Mouse (Mus musculus) urinary bladder, postnatal 4 days (tissue): Measurements from ENCODE around the gene Copa.

Experiments
- DNase-seq, 2 experiments: peaks; one replicate each; pipeline ENCODE4 v3.0.0; 2021 to 2022; ENCODE audit warnings: low spot score in 2 of 2

Copa gene

GRCm38 (mm10) chr1:172140825-172141224 lies 58.5 kb downstream of the Copa start:
- DNase-seq, result no peak

DNA sequence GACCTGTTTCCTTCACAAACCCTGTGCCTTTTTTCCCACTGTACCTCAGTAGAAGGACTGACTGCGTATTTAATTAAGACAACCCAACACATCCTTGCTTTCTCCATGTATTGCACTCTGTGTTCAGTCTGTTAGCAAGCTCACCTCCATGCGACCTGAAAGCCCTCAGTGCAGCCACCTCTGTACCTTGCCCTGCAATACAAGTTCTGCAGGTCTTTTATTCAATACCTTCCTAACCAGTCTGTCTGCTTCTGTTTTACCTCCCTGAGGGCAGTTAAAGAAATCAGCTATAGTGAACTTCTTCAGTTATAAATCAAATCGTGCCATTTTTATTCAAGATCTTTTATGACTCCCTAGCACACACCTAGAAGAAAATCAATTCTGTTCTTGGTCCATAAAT lies 59.2 kb downstream of the Copa start:
- no peak for DNase-seq

GRCm38 (mm10) chr1:172143570-172143969 lies 61.2 kb downstream of the Copa start:
- no peak for DNase-seq

DNA sequence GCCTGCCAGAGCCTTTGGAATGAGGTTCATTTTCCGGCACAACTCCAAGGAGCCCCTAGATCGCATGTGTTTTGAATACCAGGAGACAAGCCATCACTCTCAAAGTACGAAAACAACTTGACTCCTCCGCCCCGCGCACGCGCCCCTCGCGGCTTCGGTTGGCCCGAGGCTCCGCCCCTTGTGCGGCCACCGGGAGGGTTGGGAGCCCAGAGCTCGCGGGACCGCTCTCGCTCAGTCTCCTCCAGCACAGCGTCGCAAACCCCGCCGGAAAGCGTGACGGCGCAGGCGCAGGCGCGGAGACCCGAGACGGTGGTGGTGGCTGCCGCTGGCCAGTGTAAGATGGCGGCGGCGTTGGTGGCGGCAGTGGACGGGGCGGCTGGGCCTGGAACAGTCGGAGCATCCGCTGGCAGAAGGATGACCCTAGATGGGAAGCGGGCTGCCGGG lies 65.5 kb downstream of the Copa start, which contains the start of gene Dcaf8:
Gene Dcaf8 (plus strand): TSS at position 250 of the 444 bp plus-strand sequence.
- peak; percentile 97 for DNase-seq

DNA sequence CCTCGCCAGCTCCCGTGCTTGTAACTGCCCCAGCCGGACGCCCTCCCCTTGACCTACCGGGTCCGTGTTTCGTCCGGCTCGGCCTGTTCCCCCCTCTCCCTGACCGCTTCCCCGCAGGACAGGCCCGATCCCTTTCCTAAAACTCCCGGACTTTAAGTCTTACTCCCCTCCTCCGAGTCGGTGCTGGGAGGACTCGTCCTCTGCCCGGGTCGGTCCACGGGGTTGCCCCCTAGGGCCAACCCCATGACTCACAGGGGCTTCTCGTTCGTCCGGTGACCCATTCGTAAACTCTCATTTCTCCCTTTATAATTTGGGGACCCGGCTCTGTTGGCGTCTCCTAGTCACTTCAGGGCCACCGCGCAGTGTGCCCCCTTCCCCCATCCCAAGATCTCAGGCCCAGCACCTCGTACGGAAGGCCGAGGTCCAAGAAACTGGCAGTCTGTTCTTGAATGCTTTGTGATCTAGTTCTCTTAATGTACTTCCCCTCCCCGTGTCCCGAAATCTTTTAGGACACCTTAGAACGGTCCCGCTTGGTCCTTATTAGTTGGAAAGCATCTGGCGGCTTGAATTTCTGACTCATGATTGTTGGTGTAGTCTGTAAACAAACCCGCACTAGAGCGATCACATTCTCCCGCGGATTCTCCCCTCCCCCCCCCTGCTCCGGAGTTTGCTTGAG lies 66.1 kb downstream of the Copa start:
- no peak for DNase-seq

GRCm38 (mm10) chr1:172148955-172149815 lies 66.9 kb downstream of the Copa start:
- DNase-seq, result no peak

DNA sequence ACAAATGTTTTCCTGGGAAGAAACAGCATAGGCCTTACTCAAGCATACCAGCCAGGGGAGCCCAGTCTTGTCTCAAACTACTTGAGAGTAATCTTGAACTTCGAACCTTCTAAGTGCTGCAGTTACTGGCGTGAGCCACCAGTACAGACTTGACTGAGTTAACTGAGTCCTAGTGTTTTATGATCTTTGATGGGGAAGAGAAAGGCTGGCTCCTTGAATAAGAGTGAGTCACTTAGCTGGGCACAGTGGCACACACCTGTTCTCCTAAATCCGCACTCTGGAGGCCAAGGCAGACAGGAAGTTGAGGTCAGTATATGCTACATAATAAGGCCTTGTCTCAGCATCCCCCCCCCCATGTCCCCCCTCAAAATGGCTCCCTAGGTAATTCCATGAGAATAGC lies 72.2 kb downstream of the Copa start:
- DNase-seq, result no peak

DNA sequence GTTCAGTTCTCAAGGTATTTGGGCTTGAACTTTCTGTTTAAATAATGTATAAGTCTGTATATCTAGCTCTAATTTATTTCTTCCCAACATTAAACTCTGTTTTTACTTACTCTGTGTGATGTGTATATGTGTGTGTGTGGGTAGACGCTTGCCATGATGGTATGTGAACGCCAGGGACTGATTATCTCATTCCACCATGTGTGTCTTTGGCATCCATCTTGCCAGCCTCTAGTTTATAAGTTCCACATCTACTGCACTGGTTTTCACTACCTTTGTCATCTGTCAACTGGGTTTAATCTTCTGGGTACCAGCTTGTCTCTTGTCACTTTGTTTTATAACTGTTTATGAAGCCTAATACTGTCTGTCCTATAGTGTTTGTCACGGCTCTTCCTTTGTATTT lies 73.2 kb downstream of the Copa start:
- DNase-seq, result no peak

DNA sequence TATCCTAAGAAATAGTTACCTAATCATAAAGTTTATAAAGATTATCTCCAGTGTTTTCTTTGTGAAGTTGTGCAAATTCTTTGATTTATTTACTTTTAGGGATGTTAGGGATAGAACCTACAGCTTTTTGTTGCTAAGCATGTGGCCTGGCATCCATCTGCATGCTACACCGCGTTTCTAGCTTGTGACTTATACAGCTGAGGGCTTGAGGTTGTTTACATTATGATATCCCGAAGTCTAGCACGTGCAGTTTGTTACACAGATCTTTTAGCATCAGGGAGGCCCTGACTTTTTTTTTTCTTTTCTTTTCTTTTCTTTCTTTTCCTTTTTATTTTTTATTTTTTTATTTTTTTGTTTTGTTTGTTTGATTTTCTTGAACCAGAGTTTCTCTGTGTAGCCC lies 77.6 kb downstream of the Copa start:
- no peak for DNase-seq

GRCm38 (mm10) chr1:172160508-172160907 lies 78.2 kb downstream of the Copa start:
- no peak for DNase-seq

DNA sequence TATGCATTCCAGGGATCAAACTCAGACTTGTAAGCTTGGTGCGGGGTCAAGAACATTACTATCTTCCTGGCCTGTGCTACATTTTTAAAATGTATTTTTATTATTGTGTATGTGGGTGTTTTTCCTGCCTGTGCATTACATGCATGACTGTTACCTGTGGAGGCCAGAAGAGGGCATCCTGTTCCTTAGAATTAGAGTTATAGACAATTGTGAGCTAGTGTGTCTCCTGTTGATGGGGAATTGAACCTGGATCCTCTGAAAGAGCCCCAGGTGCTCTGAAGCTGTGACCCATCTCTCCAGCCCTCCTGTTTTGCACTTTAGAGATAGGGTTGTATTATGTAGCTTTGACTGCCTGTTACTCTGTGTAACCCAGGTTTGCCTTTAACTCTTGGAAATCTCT lies 79.7 kb downstream of the Copa start:
- no peak for DNase-seq

- DNase-seq, result no peak
Observed at GRCm38 (mm10) chr1:172162959-172163358, 80.6 kb downstream of the Copa start.

GRCm38 (mm10) chr1:172167911-172168310 lies 85.6 kb downstream of the Copa start:
- DNase-seq, result no peak

DNA sequence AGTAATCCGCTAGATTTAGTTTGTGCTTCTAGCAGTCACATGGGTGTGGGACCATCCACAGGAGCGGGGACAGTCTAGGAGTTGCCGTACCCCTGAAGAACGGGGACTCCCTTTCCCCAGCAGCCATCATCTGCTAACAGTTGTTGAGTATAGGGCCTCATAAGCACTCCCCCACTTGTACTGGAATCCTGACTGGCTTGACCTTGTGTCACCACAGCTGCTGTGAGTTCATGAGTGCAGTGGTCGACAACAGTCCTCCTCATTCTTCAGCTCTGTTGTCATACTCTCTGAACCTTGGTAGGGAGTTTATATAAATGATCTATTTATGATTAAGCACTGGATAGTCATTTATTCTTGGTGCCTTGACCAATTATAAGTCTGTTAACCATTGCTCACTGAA lies 87.5 kb downstream of the Copa start:
- no peak for DNase-seq
